ENCODE assay signal across 17 mouse cellular contexts in the genomic region with DNA sequence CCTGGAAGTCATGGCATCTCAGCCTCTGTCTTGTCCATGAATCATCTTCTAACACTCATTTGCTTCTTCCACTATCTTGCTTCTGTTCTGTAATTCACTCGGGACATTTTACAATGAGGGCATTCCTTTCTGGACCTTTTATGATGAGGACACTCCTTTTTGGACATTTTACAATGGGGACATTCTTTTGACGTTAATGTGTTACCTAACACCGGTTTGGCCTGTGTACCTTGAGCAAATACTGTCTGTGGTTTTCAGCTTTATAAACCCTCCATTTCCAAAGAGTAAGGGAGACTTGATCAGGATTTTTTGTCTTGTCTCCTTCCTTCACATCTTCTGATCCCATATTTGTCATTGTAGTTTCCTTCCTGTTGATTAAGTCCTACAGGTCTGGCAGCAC.
"Had no signal": no experiment of that assay in that cellular context is flagged by ENCODE, and none has a peak within 500 bp of the region (broad histone marks: within the 10 kb centered on the region; RNA-seq: fewer than 3 reads in every experiment).

No protein-coding gene starts in this region.

- H3K9ac ChIP-seq: lung, embryonic 14.5 days; midbrain, embryonic 12.5 days; neural tube, embryonic 13.5 days; neural tube, embryonic 15.5 days; stomach, embryonic 15.5 days had no signal

- H3K4me1 ChIP-seq: midbrain, embryonic 10.5 days; midbrain, embryonic 12.5 days; neural tube, embryonic 13.5 days; neural tube, embryonic 15.5 days; stomach, embryonic 15.5 days had no signal

- H3K4me3 ChIP-seq: midbrain, embryonic 10.5 days; midbrain, embryonic 12.5 days; myocyte; neural tube, embryonic 13.5 days; neural tube, embryonic 15.5 days; stomach, embryonic 15.5 days had no signal

- H3K27me3 ChIP-seq: midbrain, embryonic 12.5 days; neural tube, embryonic 13.5 days; neural tube, embryonic 15.5 days; stomach, embryonic 15.5 days had no signal

- H3K27ac ChIP-seq: midbrain, embryonic 10.5 days; midbrain, embryonic 12.5 days; neural tube, embryonic 13.5 days; neural tube, embryonic 15.5 days; stomach, embryonic 15.5 days; stomach, postnatal 0 days had no signal

- H3K4me2 ChIP-seq: lung, embryonic 14.5 days; midbrain, embryonic 12.5 days; neural tube, embryonic 13.5 days; neural tube, embryonic 15.5 days; stomach, embryonic 15.5 days had no signal

- DNase-seq: lung, adult 18-20 months; lung, embryonic 14.5 days; lung, postnatal 10 days; lung, postnatal 4 days; midbrain, embryonic 14.5 days; right cerebral cortex, postnatal 14 days; thymus, adult 2 months; thymus, postnatal 25 days; thymus, postnatal 4 days had no signal

- H3K9me3 ChIP-seq: midbrain, embryonic 10.5 days; midbrain, embryonic 12.5 days; neural tube, embryonic 13.5 days; neural tube, embryonic 15.5 days; stomach, embryonic 15.5 days had no signal

- H3K36me3 ChIP-seq: midbrain, embryonic 10.5 days; midbrain, embryonic 12.5 days; neural tube, embryonic 13.5 days; neural tube, embryonic 15.5 days; stomach, embryonic 15.5 days had no signal

- ATAC-seq: midbrain, embryonic 16.5 days had no signal
